Mouse (Mus musculus): ENCODE data around the gene Csnk2a2.

- TF ChIP-seq CTCF (IDR thresholded peaks at IDR 0.05; ENCODE audit: insufficient read depth, low read length) (no peak), POLR2A (IDR thresholded peaks at IDR 0.05; ENCODE audit: borderline replicate concordance, extremely low read depth, low read depth, low read length) (no peak)
Observed at GRCm38 (mm10) chr8:95401091-95401490, 88.7 kb downstream of the Csnk2a2 start.
